Mouse (Mus musculus) small intestine, adult 2 months (tissue): Measurements from ENCODE around the gene Cenpt. TPM values are rescaled to one million over a fixed set of nuclear protein-coding genes. Genes with fewer than 3 reads are reported as not detected.
A peak's percentile ranks its signal among the peaks of the same experiment; 100 is the strongest.

Experiments used
- H3K27ac ChIP-seq: fragments of 200-500 bp; 2 replicates; pipeline ENCODE4 v1.5.1; 2012; ENCODE audit warnings: low read depth, low read length, control low read depth, inconsistent platforms; ENCODE audit not compliant: insufficient read depth
- H3K27me3 ChIP-seq: fragments of 200-500 bp; 2 replicates; pipeline ENCODE4 v1.6.1; 2012; ENCODE audit warnings: mild to moderate bottlenecking, moderate library complexity, low read length, inconsistent platforms; ENCODE audit not compliant: control insufficient read depth, insufficient read depth
- H3K36me3 ChIP-seq: fragments of 200-500 bp; 2 replicates; pipeline ENCODE4 v1.6.1; 2012; ENCODE audit warnings: mild to moderate bottlenecking, low read length, control low read depth, inconsistent platforms; ENCODE audit not compliant: control insufficient read depth, insufficient read depth
- H3K4me1 ChIP-seq: fragments of 200-500 bp; 2 replicates; pipeline ENCODE4 v1.6.1; 2012; ENCODE audit warnings: low read length, inconsistent platforms, mixed read lengths; ENCODE audit not compliant: control insufficient read depth, insufficient read depth, insufficient read length
- H3K4me3 ChIP-seq: fragments of 200-500 bp; 2 replicates; pipeline ENCODE4 v1.5.1; 2012; ENCODE audit warnings: low read depth, mild to moderate bottlenecking, control low read depth, inconsistent platforms, low read length, moderate library complexity
- CTCF ChIP-seq: fragments of 200-500 bp; IDR thresholded peaks from 2 replicates; pipeline ENCODE4 v1.5.1; 2012; ENCODE audit warnings: low read depth, mild to moderate bottlenecking, control low read depth, inconsistent platforms, low read length, moderate library complexity, mixed read lengths; ENCODE audit not compliant: insufficient replicate concordance, insufficient read length; ENCODE audit errors: extremely low read depth
- POLR2A ChIP-seq: fragments of 200-500 bp; IDR thresholded peaks from 2 replicates; pipeline ENCODE4 v1.6.1; 2012; ENCODE audit warnings: low read depth, mild to moderate bottlenecking, control low read depth, inconsistent platforms, low read length, moderate library complexity
- WGBS: fragments of 180-500 bp; shearing (Covaris S2); methylation state at CpG from one replicate; pipeline ENCODE4 v1.1.7; 2018; 5-methylcytosine and 5-hydroxymethylcytosine counted together
- polyA plus RNA-seq: library from polyadenylated mRNA; depleted of rRNA; stranded (reverse); fragments of >200 nt; gene quantifications from 2 replicates; pipeline ENCODE4 v1.2.3, GENCODE M21; 2012; rRNA removed

Cenpt gene
- polyA plus RNA-seq = 5.6 and 9.7 TPM in 2 replicates

- peaks cover 9% of the 10 kb centered on the region for H3K4me1 ChIP-seq
- H3K36me3 ChIP-seq = no peaks in the 10 kb centered on the region
- 83% methylated on average over 3 of the region's 3 CpGs for WGBS
- no peak within 1 kb of the TSS for H3K27ac ChIP-seq
- TF ChIP-seq POLR2A (no peak), CTCF (no peak)
- H3K27me3 ChIP-seq = no peaks in the 10 kb centered on the region
- no peak within 1 kb of the TSS for H3K4me3 ChIP-seq
Observed at GRCm38 (mm10) chr8:105853178-105853577, at the start of gene Cenpt. TSS of gene Cenpt (minus strand) at chr8:105853278.

GRCm38 (mm10) chr8:105900941-105901616 lies 48.0 kb upstream of the Cenpt start:
- Histone ChIP-seq H3K4me3 (peak overlapping the region; percentile 94), H3K36me3 (peaks cover 2% of the 10 kb centered on the region; the same call in 1 of the 2 replicates), H3K4me1 (no peaks in the 10 kb centered on the region), H3K27me3 (no peaks in the 10 kb centered on the region), H3K27ac (peak overlapping the region; percentile 34; the same call in 1 of the 2 replicates)
- WGBS = 21% methylated on average over 16 of the region's 16 CpGs
- no peak for TF ChIP-seq CTCF
- no peak for TF ChIP-seq POLR2A

GRCm38 (mm10) chr8:105900180-105900940 lies 47.3 kb upstream of the Cenpt start, which contains the start of gene Pskh1:
TSS of gene Pskh1 (plus strand) at chr8:105900441.
- WGBS = under 1% methylated on average over 68 of the region's 68 CpGs
- Histone ChIP-seq H3K4me3 (peak within 1 kb of the TSS; percentile 94), H3K27me3 (no peaks in the 10 kb centered on the region), H3K4me1 (no peaks in the 10 kb centered on the region), H3K27ac (peak within 1 kb of the TSS; percentile 34), H3K36me3 (peaks cover 2% of the 10 kb centered on the region; the same call in 1 of the 2 replicates)
- TF ChIP-seq CTCF (no peak), POLR2A (peak; percentile 70)

- Histone ChIP-seq H3K27ac (no peak overlapping the region), H3K4me3 (no peak overlapping the region), H3K36me3 (no peaks in the 10 kb centered on the region), H3K4me1 (no peaks in the 10 kb centered on the region), H3K27me3 (no peaks in the 10 kb centered on the region)
- 47% methylated on average over 9 of the region's 9 CpGs for WGBS
- no peak for TF ChIP-seq CTCF
- TF ChIP-seq POLR2A = no peak
Observed at GRCm38 (mm10) chr8:105897801-105898480, 44.9 kb upstream of the Cenpt start.

- Histone ChIP-seq H3K4me1 (no peaks in the 10 kb centered on the region), H3K36me3 (peaks cover 36% of the 10 kb centered on the region), H3K27ac (no peak within 1 kb of the TSS), H3K27me3 (no peaks in the 10 kb centered on the region), H3K4me3 (no peak within 1 kb of the TSS)
- TF ChIP-seq POLR2A (no peak), CTCF (no peak)
- WGBS = 33% methylated on average over 11 of the region's 11 CpGs
Observed at GRCm38 (mm10) chr8:105893339-105893738, 40.3 kb upstream of the Cenpt start, which contains the start of gene Nrn1l. TSS of gene Nrn1l (plus strand) at chr8:105893567.

GRCm38 (mm10) chr8:105892432-105892831 lies 39.4 kb upstream of the Cenpt start:
- TF ChIP-seq POLR2A (no peak), CTCF (peak; percentile 47; the same call in 1 of the 2 replicates)

GRCm38 (mm10) chr8:105890870-105891269 lies 37.8 kb upstream of the Cenpt start:
- Histone ChIP-seq H3K27ac (no peak overlapping the region), H3K36me3 (peaks cover 60% of the 10 kb centered on the region), H3K4me1 (no peaks in the 10 kb centered on the region), H3K4me3 (no peak overlapping the region), H3K27me3 (no peaks in the 10 kb centered on the region)
- no peak for TF ChIP-seq CTCF
- TF ChIP-seq POLR2A = no peak
- 73% methylated on average over 6 of the region's 6 CpGs for WGBS

More at GRCm38 (mm10) chr8:105892432-105892831, 39.4 kb upstream of the Cenpt start:
- Histone ChIP-seq H3K36me3 (peaks cover 45% of the 10 kb centered on the region), H3K27me3 (no peaks in the 10 kb centered on the region), H3K4me1 (no peaks in the 10 kb centered on the region), H3K4me3 (no peak overlapping the region), H3K27ac (no peak overlapping the region)
- 86% methylated on average over 6 of the region's 6 CpGs for WGBS
